Mouse (Mus musculus): ENCODE measurements around the gene Hmgcr. TPM values are rescaled to one million over a fixed set of nuclear protein-coding genes. Genes with fewer than 3 reads are reported as not detected.

The Hmgcr gene
- 30.4 and 33.6 TPM in 2 replicates for polyA plus RNA-seq (2015; fragmentation: Nextera tagmentation; extraction: Ambion mirVana)

DNA sequence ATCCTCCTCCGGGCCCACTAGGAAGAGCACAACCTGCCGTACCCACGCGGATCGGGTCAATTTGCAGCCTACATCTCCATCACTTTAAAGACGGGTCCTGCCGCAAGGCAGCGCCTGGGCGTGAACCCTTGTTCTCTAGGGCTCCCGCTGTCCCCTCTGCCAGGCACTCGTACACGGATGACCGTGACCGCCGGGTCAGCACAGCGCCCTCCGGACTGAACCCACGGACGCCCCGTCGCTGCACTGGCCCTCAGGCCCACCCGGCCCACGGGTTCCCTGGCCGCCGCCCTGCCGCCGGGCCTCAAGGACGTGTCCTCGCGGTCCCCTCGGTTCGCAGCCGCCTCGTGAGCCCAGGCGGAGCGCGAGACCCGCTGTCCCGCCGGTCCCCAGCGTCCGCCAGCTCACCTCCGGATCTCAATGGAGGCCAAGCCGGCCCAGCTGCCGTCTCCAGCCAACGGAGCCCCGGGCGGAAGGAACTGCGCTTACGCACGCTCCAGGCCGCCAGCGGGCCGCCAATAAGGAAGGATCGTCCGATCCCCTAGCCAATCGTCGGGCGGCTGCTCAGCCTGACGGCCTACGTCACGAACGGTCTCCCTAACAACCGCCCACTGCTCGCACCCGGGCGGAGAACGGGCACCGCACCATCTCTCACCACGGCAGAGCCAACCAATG is at the start of gene Hmgcr:
Gene Hmgcr, minus strand, starts transcription at position 531 of the 672 bp plus-strand sequence.
- WGBS = under 1% methylated on average over 68 of the region's 70 CpGs
- H3K9me3 ChIP-seq = no peaks in the 10 kb centered on the region
- peak within 1 kb of the TSS; percentile 94 for H3K27ac ChIP-seq (replicated peaks)
- peak within 1 kb of the TSS; percentile 98 for H3K9ac ChIP-seq
- H3K36me3 ChIP-seq = peaks cover 13% of the 10 kb centered on the region
- no peaks in the 10 kb centered on the region for H3K27me3 ChIP-seq (replicated peaks)
- peak; percentile 100 for ATAC-seq (ENCODE audit: extremely low read depth, insufficient number of reproducible peaks, low FRiP score, low TSS enrichment)
- H3K4me2 ChIP-seq = peak within 1 kb of the TSS; percentile 73
- peaks cover 38% of the 10 kb centered on the region for H3K4me1 ChIP-seq
- peak within 1 kb of the TSS; percentile 97 for H3K4me3 ChIP-seq

DNA sequence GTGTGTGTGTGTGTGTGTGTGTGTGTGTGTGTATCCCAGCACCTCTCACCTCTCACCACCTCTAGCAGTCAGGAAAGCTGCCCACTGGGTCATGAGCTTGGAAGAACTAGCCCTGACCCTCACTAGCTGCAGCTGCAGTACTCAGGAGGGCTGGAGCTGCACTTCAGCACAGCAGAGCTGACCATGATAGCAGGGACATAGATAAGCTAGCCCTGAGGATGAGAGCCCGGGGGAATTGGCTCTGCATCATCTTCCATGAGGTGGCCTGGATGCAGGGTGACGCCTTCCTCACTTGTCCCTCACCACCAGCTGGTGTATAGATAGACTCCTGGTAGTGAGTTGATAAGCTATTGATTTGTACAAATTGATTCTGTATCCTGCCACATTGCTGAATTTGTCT is 49.3 kb upstream of the Hmgcr start:
- Histone ChIP-seq H3K9ac (no peak overlapping the region), H3K27me3 (replicated peaks) (no peaks in the 10 kb centered on the region), H3K4me1 (no peaks in the 10 kb centered on the region), H3K4me3 (no peak overlapping the region), H3K27ac (replicated peaks) (no peak overlapping the region), H3K4me2 (no peak overlapping the region), H3K9me3 (no peaks in the 10 kb centered on the region), H3K36me3 (no peaks in the 10 kb centered on the region)
- WGBS = 41% methylated on average over 2 of the region's 2 CpGs
- no peak for ATAC-seq (ENCODE audit: extremely low read depth, insufficient number of reproducible peaks, low FRiP score, low TSS enrichment)

DNA sequence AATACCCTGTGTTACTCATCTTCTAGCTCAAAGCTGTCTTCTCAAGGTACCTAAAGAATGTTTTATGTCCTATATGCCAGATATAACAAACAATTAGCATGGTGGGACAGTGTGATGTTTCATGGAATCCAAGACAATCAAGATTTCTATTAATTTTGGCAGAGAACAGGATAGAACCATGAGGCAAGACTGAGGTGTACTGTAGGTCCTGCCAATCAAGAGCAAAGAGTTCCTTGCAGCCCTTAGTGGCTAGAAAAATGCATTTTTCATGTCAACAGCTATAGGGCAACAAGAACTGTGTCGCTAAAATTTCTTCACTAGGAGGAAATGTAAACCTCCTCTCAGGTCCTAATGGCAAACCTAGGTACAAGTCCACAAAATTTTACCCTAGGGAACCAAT is 47.1 kb upstream of the Hmgcr start:
- no peak for ATAC-seq (ENCODE audit: extremely low read depth, insufficient number of reproducible peaks, low FRiP score, low TSS enrichment)
- Histone ChIP-seq H3K4me2 (no peak overlapping the region), H3K4me3 (no peak overlapping the region), H3K27me3 (replicated peaks) (no peaks in the 10 kb centered on the region), H3K9me3 (no peaks in the 10 kb centered on the region), H3K27ac (replicated peaks) (no peak overlapping the region), H3K36me3 (no peaks in the 10 kb centered on the region), H3K9ac (no peak overlapping the region), H3K4me1 (no peaks in the 10 kb centered on the region)
- WGBS = 60% methylated on average over 1 of the region's 1 CpGs

DNA sequence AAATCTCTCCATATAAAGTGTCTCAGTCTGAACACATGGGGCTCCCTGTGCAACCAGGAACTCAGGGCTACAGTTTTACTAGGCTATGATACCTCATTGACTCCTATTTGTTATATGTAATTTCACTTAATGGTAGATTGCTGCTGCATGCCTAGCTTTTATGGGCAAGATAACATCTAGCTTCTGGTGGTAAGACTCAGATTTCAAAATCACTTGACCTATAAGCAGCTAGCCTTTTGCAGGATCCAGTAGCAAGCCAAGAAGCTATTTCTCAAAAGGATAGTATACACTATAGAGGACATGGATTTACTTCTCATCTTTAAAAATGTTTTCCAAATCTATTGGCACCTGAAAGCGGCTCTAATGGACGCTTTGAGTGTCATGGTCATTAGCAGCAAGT is 45.6 kb upstream of the Hmgcr start:
- H3K27me3 ChIP-seq (replicated peaks) = no peaks in the 10 kb centered on the region
- no peaks in the 10 kb centered on the region for H3K9me3 ChIP-seq
- no peak overlapping the region for H3K27ac ChIP-seq (replicated peaks)
- 76% methylated on average over 2 of the region's 2 CpGs for WGBS
- H3K4me1 ChIP-seq = no peaks in the 10 kb centered on the region
- no peaks in the 10 kb centered on the region for H3K36me3 ChIP-seq
- H3K4me2 ChIP-seq = no peak overlapping the region
- ATAC-seq (ENCODE audit: extremely low read depth, insufficient number of reproducible peaks, low FRiP score, low TSS enrichment) = no peak
- H3K4me3 ChIP-seq = no peak overlapping the region
- H3K9ac ChIP-seq = no peak overlapping the region

DNA sequence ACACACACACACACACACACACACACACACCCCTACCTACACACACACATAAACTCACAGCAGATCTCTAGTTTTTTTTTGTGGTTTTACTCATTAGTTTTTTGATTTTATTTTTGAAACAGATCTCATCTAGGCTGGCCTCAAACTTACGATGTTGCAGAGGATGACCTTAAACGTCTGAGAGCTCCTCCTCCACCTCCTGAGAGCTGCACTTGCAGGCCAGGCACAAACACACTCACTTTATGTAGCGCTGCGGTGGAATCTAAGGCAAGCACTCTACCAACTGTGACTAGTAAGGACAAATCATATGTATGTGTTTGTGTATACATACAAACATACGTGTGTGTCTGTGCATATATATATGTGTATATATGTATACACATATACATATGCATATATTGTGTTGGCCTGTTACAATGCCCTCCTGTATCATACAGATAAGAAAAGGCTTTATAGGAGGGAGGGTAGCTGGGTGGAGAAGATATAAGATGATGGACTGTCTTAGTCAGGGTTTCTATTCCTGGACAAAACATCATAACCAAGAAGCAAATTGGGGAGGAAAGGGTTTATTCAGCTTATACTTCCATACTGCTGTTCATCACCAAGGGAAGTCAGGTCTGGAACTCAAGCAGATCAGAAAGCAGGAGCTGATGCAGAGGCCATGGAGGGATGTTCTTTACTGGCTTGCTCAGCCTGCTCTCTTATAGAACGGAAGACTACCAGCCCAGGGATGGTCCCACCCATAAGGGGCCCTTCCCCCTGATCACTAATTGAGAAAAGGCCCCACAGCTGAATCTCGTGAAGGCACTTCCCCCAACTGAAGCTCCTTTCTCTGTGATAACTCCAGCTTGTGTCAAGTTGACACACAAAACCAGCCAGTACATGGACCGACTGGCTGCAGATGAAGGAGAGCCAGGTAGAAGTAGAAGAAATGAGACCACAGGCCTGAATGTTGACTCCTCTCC is 38.8 kb upstream of the Hmgcr start:
- no peak overlapping the region for H3K9ac ChIP-seq
- WGBS = 63% methylated on average over 8 of the region's 8 CpGs
- no peak for ATAC-seq (ENCODE audit: extremely low read depth, insufficient number of reproducible peaks, low FRiP score, low TSS enrichment)
- H3K36me3 ChIP-seq = no peaks in the 10 kb centered on the region
- no peak overlapping the region for H3K4me2 ChIP-seq
- no peak overlapping the region for H3K4me3 ChIP-seq
- no peak overlapping the region for H3K27ac ChIP-seq (replicated peaks)
- no peaks in the 10 kb centered on the region for H3K4me1 ChIP-seq
- H3K27me3 ChIP-seq (replicated peaks) = no peaks in the 10 kb centered on the region
- no peaks in the 10 kb centered on the region for H3K9me3 ChIP-seq

DNA sequence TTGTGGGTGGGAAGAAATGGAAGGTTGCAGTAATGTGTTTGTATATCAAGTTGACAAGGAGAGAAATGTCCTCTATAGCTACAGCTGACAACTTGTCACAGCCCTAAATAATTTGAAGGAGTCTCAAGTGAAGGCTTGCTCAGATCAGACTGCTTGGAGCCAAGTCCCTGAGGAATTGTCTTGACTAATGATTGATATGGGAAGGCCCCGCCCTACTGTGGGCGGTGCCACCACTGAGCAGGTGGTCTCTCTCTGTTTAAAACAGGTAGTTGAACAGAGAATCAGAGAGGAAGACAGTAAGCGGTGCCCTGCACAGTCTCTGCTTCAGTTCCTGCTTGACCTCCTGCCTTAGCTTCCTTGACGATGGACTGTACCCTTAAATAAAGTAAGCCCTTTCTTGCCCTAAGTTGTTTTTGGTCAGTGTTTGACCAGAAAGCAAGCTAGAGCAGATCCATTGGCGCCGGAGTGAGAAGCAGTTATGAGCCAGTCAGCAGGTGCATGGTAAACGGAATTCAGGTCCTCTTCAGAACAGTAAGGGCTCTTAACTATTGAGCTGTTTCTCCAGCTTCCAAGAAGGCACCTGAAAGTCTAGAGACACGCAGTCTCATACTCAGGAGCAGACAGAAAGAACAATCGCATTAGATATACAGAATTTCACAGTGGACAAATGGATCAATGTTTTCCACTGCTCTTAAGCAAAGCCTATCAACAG is 32.0 kb upstream of the Hmgcr start:
- Histone ChIP-seq H3K4me1 (0 out of 2 replicates have a peak, but pooled peaks cover 2% of the 10 kb centered on the region), H3K4me2 (no peak overlapping the region), H3K36me3 (no peaks in the 10 kb centered on the region), H3K9ac (no peak overlapping the region), H3K27me3 (replicated peaks) (no peaks in the 10 kb centered on the region), H3K9me3 (no peaks in the 10 kb centered on the region), H3K4me3 (no peak overlapping the region), H3K27ac (replicated peaks) (no peak overlapping the region)
- no peak for ATAC-seq (ENCODE audit: extremely low read depth, insufficient number of reproducible peaks, low FRiP score, low TSS enrichment)
- WGBS = 74% methylated on average over 9 of the region's 9 CpGs

DNA sequence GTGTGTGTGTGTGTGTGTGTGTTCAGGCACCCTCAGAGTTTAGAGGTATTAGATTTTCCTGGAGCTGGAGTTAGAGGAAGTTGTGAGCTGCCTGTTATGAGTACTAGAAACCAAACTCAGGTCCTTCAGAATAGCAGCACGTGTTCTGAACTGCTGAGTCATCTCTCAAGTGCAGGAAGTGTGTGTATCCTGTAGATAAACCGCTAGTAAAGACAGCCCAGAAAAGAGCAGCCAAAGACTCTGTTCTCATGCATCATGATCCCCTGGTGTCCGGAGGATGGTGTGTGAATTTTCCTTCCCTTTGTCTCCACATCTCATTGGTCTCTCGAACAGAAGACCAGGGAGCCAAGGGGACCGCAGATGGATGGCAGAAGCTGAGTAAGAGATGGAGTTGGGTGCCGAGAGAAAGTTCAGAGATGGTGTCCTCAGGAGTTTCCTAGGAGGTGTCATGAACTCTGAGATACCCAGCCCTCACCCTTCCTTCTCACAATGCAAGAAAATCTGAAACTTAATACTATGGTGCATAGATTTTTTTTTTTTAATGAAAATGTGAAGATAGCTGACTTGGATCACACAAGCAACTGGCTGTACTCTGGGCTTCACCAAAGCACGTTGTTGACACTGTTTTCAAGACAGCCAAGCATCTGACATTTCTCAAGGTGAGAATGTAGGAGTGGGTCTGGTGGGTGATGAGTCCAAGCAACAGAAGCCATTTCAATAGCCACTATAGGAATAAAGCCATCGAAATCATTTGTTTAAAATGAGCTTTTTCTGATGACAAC is 27.3 kb upstream of the Hmgcr start:
- Histone ChIP-seq H3K27ac (replicated peaks) (peak overlapping the region; percentile 68), H3K36me3 (no peaks in the 10 kb centered on the region), H3K9ac (no peak overlapping the region), H3K4me3 (no peak overlapping the region), H3K4me1 (peaks cover 6% of the 10 kb centered on the region; the same call in 1 of the 2 replicates), H3K4me2 (peak overlapping the region; percentile 44), H3K27me3 (replicated peaks) (no peaks in the 10 kb centered on the region), H3K9me3 (no peaks in the 10 kb centered on the region)
- 49% methylated on average over 8 of the region's 8 CpGs for WGBS
- peak; percentile 92 for ATAC-seq (ENCODE audit: extremely low read depth, insufficient number of reproducible peaks, low FRiP score, low TSS enrichment)

DNA sequence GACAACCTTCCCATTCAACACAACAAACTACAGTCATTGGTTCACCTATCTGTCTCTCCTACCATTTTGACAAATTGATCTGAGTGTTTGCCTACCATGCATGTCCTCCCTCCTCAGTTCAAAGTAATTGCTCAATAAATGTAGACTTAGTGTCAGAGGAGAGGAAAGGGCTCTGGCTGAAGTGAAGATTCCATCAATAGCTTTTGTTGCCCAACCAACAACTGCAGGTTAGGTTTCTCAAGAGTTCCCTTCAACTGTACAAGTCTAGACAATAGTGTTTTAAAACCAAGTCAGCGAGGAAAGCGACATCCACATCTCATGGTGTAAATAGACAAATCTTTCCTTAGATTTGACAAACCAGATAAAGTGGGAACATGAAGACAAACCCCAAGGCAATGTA is 24.7 kb upstream of the Hmgcr start:
- Histone ChIP-seq H3K4me2 (no peak overlapping the region), H3K4me3 (no peak overlapping the region), H3K9me3 (no peaks in the 10 kb centered on the region), H3K27me3 (replicated peaks) (no peaks in the 10 kb centered on the region), H3K4me1 (peaks cover 6% of the 10 kb centered on the region; the same call in 1 of the 2 replicates), H3K27ac (replicated peaks) (no peak overlapping the region), H3K36me3 (no peaks in the 10 kb centered on the region), H3K9ac (no peak overlapping the region)
- 95% methylated on average over 2 of the region's 2 CpGs for WGBS
- ATAC-seq (ENCODE audit: extremely low read depth, insufficient number of reproducible peaks, low FRiP score, low TSS enrichment) = no peak

DNA sequence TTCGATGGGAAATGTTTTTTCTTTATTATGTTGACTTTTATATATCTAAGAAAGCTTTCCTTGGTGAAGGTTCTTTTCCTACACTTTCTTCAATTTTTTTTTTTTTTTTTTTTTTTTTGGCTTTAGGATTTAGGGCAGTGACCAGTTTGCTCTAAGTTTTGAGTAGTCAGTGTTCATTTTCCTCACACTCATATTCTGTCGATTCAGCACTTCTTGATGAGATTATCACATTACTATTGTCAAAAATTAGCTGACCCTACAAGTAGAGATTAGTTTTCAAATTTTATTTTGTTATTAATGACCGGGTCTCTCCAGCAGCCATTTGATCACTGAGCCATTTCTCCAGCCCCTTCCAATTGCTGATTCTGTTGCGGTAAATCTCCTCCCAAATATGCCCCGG is 19.2 kb upstream of the Hmgcr start:
- H3K9me3 ChIP-seq = no peaks in the 10 kb centered on the region
- no peaks in the 10 kb centered on the region for H3K36me3 ChIP-seq
- H3K4me3 ChIP-seq = no peak overlapping the region
- H3K27ac ChIP-seq (replicated peaks) = no peak overlapping the region
- H3K4me2 ChIP-seq = no peak overlapping the region
- no peaks in the 10 kb centered on the region for H3K27me3 ChIP-seq (replicated peaks)
- 0 out of 2 replicates have a peak, but pooled peaks cover 2% of the 10 kb centered on the region for H3K4me1 ChIP-seq
- H3K9ac ChIP-seq = no peak overlapping the region
- WGBS = 81% methylated on average over 5 of the region's 5 CpGs
- no peak for ATAC-seq (ENCODE audit: extremely low read depth, insufficient number of reproducible peaks, low FRiP score, low TSS enrichment)

DNA sequence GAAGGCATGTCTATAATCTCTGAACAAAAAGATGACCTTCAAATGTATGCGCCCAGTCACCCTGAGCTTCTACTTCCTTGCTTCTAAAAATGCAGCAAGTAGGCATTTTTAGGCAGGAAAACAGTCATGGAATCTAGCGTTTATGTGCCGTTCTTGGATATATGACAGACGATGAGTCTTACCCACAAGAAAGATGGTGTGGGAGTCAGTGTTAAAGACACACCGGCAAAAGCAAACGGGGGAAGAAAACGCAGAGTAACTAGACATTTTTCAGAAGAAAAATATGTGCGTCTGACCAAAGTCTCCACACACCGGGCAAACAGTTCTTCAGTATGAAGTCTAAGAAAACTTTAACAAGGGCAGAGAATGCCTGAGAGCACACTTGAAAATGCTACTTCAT is 16.5 kb upstream of the Hmgcr start:
- Histone ChIP-seq H3K4me2 (no peak overlapping the region), H3K9ac (no peak overlapping the region), H3K36me3 (no peaks in the 10 kb centered on the region), H3K27ac (replicated peaks) (no peak overlapping the region), H3K9me3 (no peaks in the 10 kb centered on the region), H3K4me3 (no peak overlapping the region), H3K4me1 (peaks cover 6% of the 10 kb centered on the region; the same call in 1 of the 2 replicates), H3K27me3 (replicated peaks) (no peaks in the 10 kb centered on the region)
- 79% methylated on average over 9 of the region's 9 CpGs for WGBS
- no peak for ATAC-seq (ENCODE audit: extremely low read depth, insufficient number of reproducible peaks, low FRiP score, low TSS enrichment)

All from heart, embryonic 13.5 days (tissue).